Mouse (Mus musculus): ENCODE measurements around the gene Fam214a.

DNA sequence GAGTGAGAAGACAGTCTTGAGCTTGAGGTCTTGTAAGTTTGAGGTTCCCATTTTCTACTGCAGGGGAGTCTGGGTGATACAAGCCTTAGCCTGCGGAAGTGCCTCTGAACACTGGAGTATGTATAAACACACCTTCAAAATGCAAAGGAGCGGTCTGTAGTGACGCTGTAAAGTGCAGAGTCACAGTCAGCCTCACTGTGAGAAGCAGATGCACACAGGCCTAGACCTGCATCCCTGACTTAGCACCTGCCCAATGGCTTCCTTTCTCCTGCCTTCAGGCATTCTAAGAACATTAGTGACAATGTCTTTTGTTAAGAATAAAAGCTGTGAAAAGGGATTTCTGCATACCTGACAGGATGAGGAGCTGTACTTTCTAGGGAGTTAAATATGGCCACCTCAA, 66.9 kb downstream of the Fam214a start:
- TF ChIP-seq CTCF (IDR thresholded peaks at IDR 0.05; ENCODE audit: borderline replicate concordance, insufficient read depth, low read length) (no peak), POLR2A (IDR thresholded peaks at IDR 0.05; ENCODE audit: low read depth, low read length) (no peak)

All from embryonic fibroblast, embryonic 13.5 days (primary cell).